Mouse (Mus musculus) kidney, postnatal 4 days (tissue): ENCODE results near the gene Olfr25.

Experiments
- DNase-seq, 2 experiments: peaks; one replicate each; pipeline ENCODE4 v3.0.0; 2021; ENCODE audit warnings: mixed read lengths in 2 of 2

Olfr25 gene

GRCm38 (mm10) chr9:38328760-38329159 lies at the start of gene Olfr25:
Gene Olfr25, plus strand, starts transcription at chr9:38329060.
- DNase-seq, result no peak

DNA sequence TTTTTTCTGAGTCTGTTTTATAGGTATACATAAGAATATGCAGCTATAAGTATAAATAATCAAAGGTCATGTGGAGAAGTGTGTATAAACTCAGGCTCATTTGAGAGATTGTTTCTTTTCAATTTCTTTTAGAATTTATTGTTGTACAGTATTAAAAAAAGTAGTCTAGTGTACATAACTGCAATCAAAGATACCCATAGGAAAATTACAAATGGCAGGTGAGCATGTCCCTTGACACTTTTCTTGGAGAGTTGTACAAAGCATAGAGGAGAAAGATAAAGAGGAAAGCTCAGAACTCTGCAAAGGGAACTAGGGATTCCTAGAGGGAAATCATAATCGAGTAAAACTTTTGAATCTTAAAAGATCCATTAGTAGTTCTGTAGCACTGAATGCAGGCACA lies 38.1 kb upstream of the Olfr25 start, which contains the start of gene Olfr896-ps1:
TSS of gene Olfr896-ps1 (plus strand) at position 301 of the 400 bp plus-strand sequence.
- no peak for DNase-seq

DNA sequence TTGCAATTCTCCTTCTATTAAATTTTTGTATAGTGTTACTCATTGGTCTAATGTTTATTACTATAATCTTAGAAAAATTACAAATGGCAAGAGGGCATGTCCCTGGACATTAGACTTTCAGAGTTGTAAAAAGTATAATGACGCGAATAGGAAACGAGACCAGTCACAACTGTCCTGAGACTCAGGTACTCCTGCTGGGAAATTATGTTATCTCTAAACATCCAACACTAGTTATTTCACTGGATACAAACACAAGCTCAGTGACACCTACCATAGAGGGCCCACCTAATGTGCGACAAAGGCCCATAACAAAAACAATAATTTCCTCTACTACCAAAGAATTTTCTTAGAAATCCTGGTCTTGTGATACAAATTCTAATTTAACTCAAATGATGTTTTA lies 19.3 kb downstream of the Olfr25 start, which contains the start of gene Olfr898:
TSS of gene Olfr898 (plus strand) at position 301 of the 400 bp plus-strand sequence.
- no peak for DNase-seq

DNA sequence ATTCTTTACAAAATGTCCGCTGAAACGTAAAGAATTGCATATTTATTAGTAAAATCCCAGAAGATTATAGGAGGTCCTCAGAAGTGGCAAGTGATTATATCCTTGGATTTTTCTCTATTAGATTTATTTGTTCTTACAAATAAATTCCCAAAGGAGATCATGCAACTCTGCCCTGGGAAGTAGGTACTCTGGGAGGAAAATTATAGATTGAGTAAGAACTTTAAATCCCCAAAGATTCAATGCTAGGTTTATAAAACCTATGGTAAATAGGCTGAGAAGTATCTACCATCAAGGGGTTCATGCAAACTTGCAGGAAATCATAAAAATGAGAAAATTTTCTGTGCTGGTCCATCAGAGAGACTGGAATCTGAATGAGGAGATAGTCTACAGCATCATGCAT lies 37.7 kb downstream of the Olfr25 start, which contains the start of gene Olfr250:
TSS of gene Olfr250 (plus strand) at position 301 of the 400 bp plus-strand sequence.
- DNase-seq, result no peak

DNA sequence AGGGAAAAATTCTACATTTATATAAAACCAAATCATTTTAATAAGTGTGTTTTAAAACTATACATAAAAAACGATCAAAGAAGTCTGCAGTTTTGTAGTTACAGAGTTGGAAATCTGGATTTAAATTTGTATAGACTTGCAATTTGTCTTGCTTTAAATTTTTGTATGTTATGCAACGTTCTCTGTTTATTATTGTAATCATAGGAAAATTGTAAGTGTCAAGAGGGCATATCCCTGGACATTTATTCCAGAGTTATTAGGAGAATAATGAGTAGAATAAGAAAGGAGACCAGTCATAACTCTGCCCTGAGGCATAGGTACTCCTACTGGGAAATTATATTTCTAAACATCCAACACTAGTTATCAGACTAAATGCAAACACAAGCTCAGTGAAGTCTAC lies 47.9 kb downstream of the Olfr25 start, which contains the start of gene Olfr251:
TSS of gene Olfr251 (plus strand) at position 301 of the 400 bp plus-strand sequence.
- DNase-seq, result no peak
